Mouse (Mus musculus): ENCODE measurements around the gene Ap3b2. TPM values are rescaled to one million over a fixed set of nuclear protein-coding genes. Genes with fewer than 3 reads are reported as not detected.

The Ap3b2 gene
- 2.1 and 2.2 TPM in 2 replicates for polyA plus RNA-seq (2015; fragmentation: Nextera tagmentation; extraction: Ambion mirVana)

GRCm38 (mm10) chr7:81493331-81494021 lies at the start of gene Ap3b2:
TSS of gene Ap3b2 (minus strand) at chr7:81493925.
- H3K9me3 ChIP-seq (ENCODE audit: control insufficient read depth, low read length): no peaks in the 10 kb centered on the region
- H3K4me3 ChIP-seq (ENCODE audit: low read depth, low read length): peak within 1 kb of the TSS; percentile 40
- peak; percentile 79 for DNase-seq (ENCODE audit: low spot score)
- H3K9ac ChIP-seq (ENCODE audit: low read length): no peak within 1 kb of the TSS
- H3K4me2 ChIP-seq (replicated peaks; ENCODE audit: low read depth): peak within 1 kb of the TSS; percentile 62
- TF ChIP-seq CTCF (IDR thresholded peaks at IDR 0.05; ENCODE audit: low read depth): no peak
- TF ChIP-seq EP300 (optimal IDR thresholded peaks at IDR 0.05): no peak
- H3K27ac ChIP-seq (replicated peaks): no peak within 1 kb of the TSS
- 0 out of 2 replicates have a peak, but pooled peaks cover 3% of the 10 kb centered on the region for H3K27me3 ChIP-seq (ENCODE audit: control insufficient read depth, insufficient read depth, low read length)
- WGBS: under 1% methylated on average over 50 of the region's 57 CpGs
- ATAC-seq (ENCODE audit: low FRiP score, low TSS enrichment): peak; percentile 76
- no peaks in the 10 kb centered on the region for H3K36me3 ChIP-seq (ENCODE audit: control insufficient read depth, insufficient read depth, low read length)
- no peaks in the 10 kb centered on the region for H3K4me1 ChIP-seq (replicated peaks; ENCODE audit: control insufficient read depth, insufficient read depth)

- Histone ChIP-seq H3K9ac (ENCODE audit: low read length) (no peak overlapping the region), H3K27ac (replicated peaks) (no peak overlapping the region), H3K4me2 (replicated peaks; ENCODE audit: low read depth) (no peak overlapping the region), H3K9me3 (ENCODE audit: control insufficient read depth, low read length) (no peaks in the 10 kb centered on the region), H3K27me3 (ENCODE audit: control insufficient read depth, insufficient read depth, low read length) (no peaks in the 10 kb centered on the region), H3K36me3 (ENCODE audit: control insufficient read depth, insufficient read depth, low read length) (no peaks in the 10 kb centered on the region), H3K4me3 (ENCODE audit: low read depth, low read length) (no peak overlapping the region), H3K4me1 (replicated peaks; ENCODE audit: control insufficient read depth, insufficient read depth) (no peaks in the 10 kb centered on the region)
- no peak for TF ChIP-seq EP300 (optimal IDR thresholded peaks at IDR 0.05)
- no peak for TF ChIP-seq CTCF (IDR thresholded peaks at IDR 0.05; ENCODE audit: low read depth)
- 53% methylated on average over 8 of the region's 8 CpGs for WGBS
- no peak for ATAC-seq (ENCODE audit: low FRiP score, low TSS enrichment)
- DNase-seq (ENCODE audit: low spot score): no peak
Measured at GRCm38 (mm10) chr7:81542934-81543333, 49.2 kb upstream of the Ap3b2 start.

- 82% methylated on average over 7 of the region's 7 CpGs for WGBS
- Histone ChIP-seq H3K36me3 (ENCODE audit: control insufficient read depth, insufficient read depth, low read length) (no peaks in the 10 kb centered on the region), H3K9me3 (ENCODE audit: control insufficient read depth, low read length) (no peaks in the 10 kb centered on the region), H3K27me3 (ENCODE audit: control insufficient read depth, insufficient read depth, low read length) (no peaks in the 10 kb centered on the region), H3K9ac (ENCODE audit: low read length) (no peak overlapping the region), H3K4me2 (replicated peaks; ENCODE audit: low read depth) (no peak overlapping the region), H3K4me3 (ENCODE audit: low read depth, low read length) (no peak overlapping the region), H3K4me1 (replicated peaks; ENCODE audit: control insufficient read depth, insufficient read depth) (no peaks in the 10 kb centered on the region), H3K27ac (replicated peaks) (no peak overlapping the region)
- no peak for ATAC-seq (ENCODE audit: low FRiP score, low TSS enrichment)
- no peak for TF ChIP-seq EP300 (optimal IDR thresholded peaks at IDR 0.05)
- no peak for TF ChIP-seq CTCF (IDR thresholded peaks at IDR 0.05; ENCODE audit: low read depth)
- no peak for DNase-seq (ENCODE audit: low spot score)
Measured at GRCm38 (mm10) chr7:81541924-81542524, 48.3 kb upstream of the Ap3b2 start.

- Histone ChIP-seq H3K4me2 (replicated peaks; ENCODE audit: low read depth) (no peak overlapping the region), H3K4me3 (ENCODE audit: low read depth, low read length) (no peak overlapping the region), H3K27me3 (ENCODE audit: control insufficient read depth, insufficient read depth, low read length) (no peaks in the 10 kb centered on the region), H3K9me3 (ENCODE audit: control insufficient read depth, low read length) (no peaks in the 10 kb centered on the region), H3K4me1 (replicated peaks; ENCODE audit: control insufficient read depth, insufficient read depth) (no peaks in the 10 kb centered on the region), H3K36me3 (ENCODE audit: control insufficient read depth, insufficient read depth, low read length) (no peaks in the 10 kb centered on the region), H3K27ac (replicated peaks) (no peak overlapping the region), H3K9ac (ENCODE audit: low read length) (no peak overlapping the region)
- no peak for ATAC-seq (ENCODE audit: low FRiP score, low TSS enrichment)
- no peak for DNase-seq (ENCODE audit: low spot score)
- WGBS: 50% methylated on average over 1 of the region's 1 CpGs
- TF ChIP-seq EP300 (optimal IDR thresholded peaks at IDR 0.05) (no peak), CTCF (IDR thresholded peaks at IDR 0.05; ENCODE audit: low read depth) (no peak)
Measured at GRCm38 (mm10) chr7:81540999-81541398, 47.3 kb upstream of the Ap3b2 start.

GRCm38 (mm10) chr7:81539565-81539964 lies 45.8 kb upstream of the Ap3b2 start:
- H3K9ac ChIP-seq (ENCODE audit: low read length): no peak overlapping the region
- ATAC-seq (ENCODE audit: low FRiP score, low TSS enrichment) (no peak), DNase-seq (ENCODE audit: low spot score) (no peak)
- H3K4me2 ChIP-seq (replicated peaks; ENCODE audit: low read depth): no peak overlapping the region
- H3K4me1 ChIP-seq (replicated peaks; ENCODE audit: control insufficient read depth, insufficient read depth): no peaks in the 10 kb centered on the region
- 24% methylated on average over 2 of the region's 2 CpGs for WGBS
- H3K27me3 ChIP-seq (ENCODE audit: control insufficient read depth, insufficient read depth, low read length): no peaks in the 10 kb centered on the region
- H3K36me3 ChIP-seq (ENCODE audit: control insufficient read depth, insufficient read depth, low read length): no peaks in the 10 kb centered on the region
- H3K9me3 ChIP-seq (ENCODE audit: control insufficient read depth, low read length): no peaks in the 10 kb centered on the region
- TF ChIP-seq CTCF (IDR thresholded peaks at IDR 0.05; ENCODE audit: low read depth) (no peak), EP300 (optimal IDR thresholded peaks at IDR 0.05) (no peak)
- no peak overlapping the region for H3K4me3 ChIP-seq (ENCODE audit: low read depth, low read length)
- no peak overlapping the region for H3K27ac ChIP-seq (replicated peaks)

- H3K27me3 ChIP-seq (ENCODE audit: control insufficient read depth, insufficient read depth, low read length): no peaks in the 10 kb centered on the region
- ATAC-seq (ENCODE audit: low FRiP score, low TSS enrichment) (0 out of 2 replicates have a peak, but pooled peaks have one; percentile 38), DNase-seq (ENCODE audit: low spot score) (peak; percentile 63)
- no peak for TF ChIP-seq EP300 (optimal IDR thresholded peaks at IDR 0.05)
- TF ChIP-seq CTCF (IDR thresholded peaks at IDR 0.05; ENCODE audit: low read depth): no peak
- no peak overlapping the region for H3K4me2 ChIP-seq (replicated peaks; ENCODE audit: low read depth)
- no peak overlapping the region for H3K27ac ChIP-seq (replicated peaks)
- H3K9ac ChIP-seq (ENCODE audit: low read length): no peak overlapping the region
- WGBS: 73% methylated on average over 2 of the region's 2 CpGs
- no peaks in the 10 kb centered on the region for H3K4me1 ChIP-seq (replicated peaks; ENCODE audit: control insufficient read depth, insufficient read depth)
- H3K36me3 ChIP-seq (ENCODE audit: control insufficient read depth, insufficient read depth, low read length): peaks cover 3% of the 10 kb centered on the region
- no peaks in the 10 kb centered on the region for H3K9me3 ChIP-seq (ENCODE audit: control insufficient read depth, low read length)
- H3K4me3 ChIP-seq (ENCODE audit: low read depth, low read length): no peak overlapping the region
Measured at GRCm38 (mm10) chr7:81538070-81538675, 44.4 kb upstream of the Ap3b2 start.

Measured in stomach, postnatal 0 days (tissue).